Mouse (Mus musculus): ENCODE results near the gene Zkscan3.

Gene Zkscan3

GRCm38 (mm10) chr13:21402287-21402846 is at the start of gene Zkscan3:
Gene Zkscan3, minus strand, starts transcription at chr13:21402755.
- peak; percentile 73 to 84 for DNase-seq (ENCODE audit: low spot score in 2 of 2)

- DNase-seq (ENCODE audit: low spot score in 2 of 2) = no peak
These were observed 45.5 kb upstream of the Zkscan3 start for GRCm38 (mm10) chr13:21447856-21448614.

- DNase-seq (ENCODE audit: low spot score in 2 of 2) = no peak
These were observed 44.2 kb upstream of the Zkscan3 start for GRCm38 (mm10) chr13:21446796-21447195.

- no peak for DNase-seq (ENCODE audit: low spot score in 2 of 2)
These were observed 38.6 kb upstream of the Zkscan3 start for GRCm38 (mm10) chr13:21441207-21441572.

GRCm38 (mm10) chr13:21440503-21441206 is 38.1 kb upstream of the Zkscan3 start, which contains the start of gene Pgbd1:
Gene Pgbd1, minus strand, starts transcription at chr13:21441058.
- DNase-seq (ENCODE audit: low spot score in 2 of 2) = peak; percentile 46 to 62

GRCm38 (mm10) chr13:21435476-21435875 is 32.9 kb upstream of the Zkscan3 start:
- DNase-seq (ENCODE audit: low spot score in 2 of 2) = no peak

GRCm38 (mm10) chr13:21427631-21428030 is 25.1 kb upstream of the Zkscan3 start:
- no peak for DNase-seq (ENCODE audit: low spot score in 2 of 2)

GRCm38 (mm10) chr13:21423301-21423700 is 20.7 kb upstream of the Zkscan3 start:
- DNase-seq (ENCODE audit: low spot score in 2 of 2) = no peak

- no peak for DNase-seq (ENCODE audit: low spot score in 2 of 2)
These were observed 16.3 kb upstream of the Zkscan3 start for GRCm38 (mm10) chr13:21418865-21419264.

GRCm38 (mm10) chr13:21417298-21418010 is 14.9 kb upstream of the Zkscan3 start:
- DNase-seq (ENCODE audit: low spot score in 2 of 2) = no peak

GRCm38 (mm10) chr13:21415750-21416149 is 13.2 kb upstream of the Zkscan3 start:
- DNase-seq (ENCODE audit: low spot score in 2 of 2) = no peak

- no peak for DNase-seq (ENCODE audit: low spot score in 2 of 2)
These were observed 12.7 kb upstream of the Zkscan3 start for GRCm38 (mm10) chr13:21415266-21415665.

- DNase-seq (ENCODE audit: low spot score in 2 of 2) = peak in 1 of 2 experiments; percentile 40
These were observed 12.0 kb upstream of the Zkscan3 start for GRCm38 (mm10) chr13:21414231-21415212.

- no peak for DNase-seq (ENCODE audit: low spot score in 2 of 2)
These were observed 6.4 kb upstream of the Zkscan3 start for GRCm38 (mm10) chr13:21408805-21409459.

- DNase-seq (ENCODE audit: low spot score in 2 of 2) = peak; percentile 62 to 87
These were observed 5.6 kb upstream of the Zkscan3 start for GRCm38 (mm10) chr13:21407969-21408804.

GRCm38 (mm10) chr13:21407341-21407740 is 4.8 kb upstream of the Zkscan3 start:
- DNase-seq (ENCODE audit: low spot score in 2 of 2) = no peak

GRCm38 (mm10) chr13:21402848-21403247 is 293 bp upstream of the Zkscan3 start:
- no peak for DNase-seq (ENCODE audit: low spot score in 2 of 2)

- DNase-seq (ENCODE audit: low spot score in 2 of 2) = no peak
These were observed 794 bp downstream of the Zkscan3 start for GRCm38 (mm10) chr13:21401636-21402286.

- DNase-seq (ENCODE audit: low spot score in 2 of 2) = no peak
These were observed 1.4 kb downstream of the Zkscan3 start for GRCm38 (mm10) chr13:21401166-21401565.

Data from urinary bladder, postnatal 36 days (tissue).